Mouse (Mus musculus) embryo, embryonic 11.5 days (tissue): ENCODE measurements around the gene Cdk14.
"Not testable (repeated sequence)": the region's sequence is repeated elsewhere in the genome, so short reads cannot be mapped to it uniquely, and the experiment has no call there.

Experiments used
- DNase-seq: peaks from one replicate; pipeline ENCODE4 v3.0.0-alpha.2; 2012; ENCODE audit warnings: low read depth, low spot score

The Cdk14 gene

DNA sequence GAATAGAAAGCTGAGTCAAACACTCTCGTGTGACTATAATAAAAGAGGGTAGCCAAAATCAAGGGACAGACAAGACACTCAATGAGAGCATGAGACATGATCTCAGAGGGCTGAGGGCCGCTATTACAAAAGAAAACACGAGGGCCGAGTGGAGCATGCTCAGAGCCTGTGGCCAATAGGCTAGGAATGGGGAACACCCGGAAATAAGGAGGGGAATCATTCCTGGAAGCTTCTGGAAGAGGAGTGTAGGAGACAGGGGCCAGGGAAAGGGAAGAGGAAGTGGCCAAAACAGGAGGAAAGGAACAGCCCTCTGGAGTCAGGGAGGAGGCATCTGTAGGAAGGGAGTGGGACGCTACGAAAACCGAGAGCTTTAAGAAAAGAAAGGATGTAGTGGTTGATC lies 52.6 kb downstream of the Cdk14 start:
- no peak for DNase-seq

GRCm38 (mm10) chr5:5365285-5366076 lies 54.6 kb downstream of the Cdk14 start:
- DNase-seq: no peak

GRCm38 (mm10) chr5:5361684-5362083 lies 58.4 kb downstream of the Cdk14 start:
- no peak for DNase-seq

DNA sequence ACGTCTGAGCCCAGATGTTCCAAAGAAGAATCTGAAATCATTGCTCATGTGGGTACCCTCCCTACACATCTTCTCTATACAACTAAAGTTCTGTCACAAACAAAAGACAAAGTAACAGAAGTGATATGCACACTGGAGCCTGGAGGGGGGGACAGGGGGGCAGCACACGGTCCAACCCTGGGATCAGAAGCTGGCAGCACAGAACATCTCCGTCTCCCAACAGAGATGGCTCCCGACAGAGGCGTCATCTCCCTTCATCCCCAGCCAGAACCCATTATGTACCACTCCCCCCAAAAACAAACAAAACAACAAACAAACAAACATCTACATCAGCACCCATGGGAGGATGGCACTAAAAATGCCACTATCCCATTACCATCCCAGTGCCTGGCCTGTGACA lies 59.8 kb downstream of the Cdk14 start:
- DNase-seq: no peak

DNA sequence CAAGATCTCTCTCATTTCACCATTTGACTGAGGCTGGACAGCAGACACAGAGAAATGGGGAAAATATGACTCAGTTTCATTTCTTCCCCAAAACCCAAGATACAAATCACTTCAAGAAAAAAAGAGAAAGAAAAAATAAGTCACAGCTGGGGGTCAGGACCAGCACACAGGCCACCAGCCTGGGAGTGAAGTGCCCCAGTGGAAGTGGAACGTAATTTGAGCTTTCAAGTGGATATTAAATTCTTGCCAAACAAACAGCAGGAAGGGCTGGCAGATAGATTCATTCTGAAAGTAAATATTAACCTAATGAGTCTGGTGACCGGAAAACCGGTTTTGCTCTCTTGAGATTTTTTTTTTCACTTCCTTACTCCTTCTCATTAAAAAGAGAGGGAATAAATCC lies 60.2 kb downstream of the Cdk14 start:
- no peak for DNase-seq

- no peak for DNase-seq
Observed at GRCm38 (mm10) chr5:5359370-5359769, 60.7 kb downstream of the Cdk14 start.

DNA sequence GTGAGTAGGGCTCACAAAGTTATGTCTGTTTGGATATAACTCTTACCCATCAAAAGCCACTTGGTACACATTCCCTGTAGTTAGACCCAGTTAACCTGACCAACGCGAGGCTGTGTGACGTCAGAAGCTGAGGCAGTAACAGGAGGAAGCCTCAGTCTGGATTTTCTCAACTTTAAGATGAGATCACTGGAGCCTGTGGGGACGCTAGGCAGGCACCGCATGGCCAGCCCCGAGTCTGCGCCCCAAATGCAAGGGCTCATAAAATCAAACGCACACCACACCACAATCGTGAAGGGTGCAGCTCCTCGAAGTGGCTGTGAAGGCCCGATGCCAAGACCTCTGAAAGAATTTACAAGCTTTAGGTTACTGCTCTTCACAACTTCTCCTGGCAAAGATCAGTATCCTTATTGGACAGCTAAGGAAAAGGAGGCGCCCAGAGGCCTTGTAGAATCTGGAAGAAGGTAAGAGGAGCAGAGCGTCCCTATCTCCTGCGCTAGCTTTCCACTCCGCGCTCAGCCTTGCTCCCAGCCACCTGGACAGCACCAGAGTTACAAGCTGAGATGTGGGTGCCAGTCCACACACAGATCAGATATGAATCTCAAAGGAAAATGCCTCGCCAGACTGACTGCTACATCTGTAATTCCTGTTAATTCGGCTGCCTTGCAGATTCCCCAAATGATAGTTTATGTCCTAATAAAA lies 61.9 kb downstream of the Cdk14 start:
- DNase-seq: no peak

DNA sequence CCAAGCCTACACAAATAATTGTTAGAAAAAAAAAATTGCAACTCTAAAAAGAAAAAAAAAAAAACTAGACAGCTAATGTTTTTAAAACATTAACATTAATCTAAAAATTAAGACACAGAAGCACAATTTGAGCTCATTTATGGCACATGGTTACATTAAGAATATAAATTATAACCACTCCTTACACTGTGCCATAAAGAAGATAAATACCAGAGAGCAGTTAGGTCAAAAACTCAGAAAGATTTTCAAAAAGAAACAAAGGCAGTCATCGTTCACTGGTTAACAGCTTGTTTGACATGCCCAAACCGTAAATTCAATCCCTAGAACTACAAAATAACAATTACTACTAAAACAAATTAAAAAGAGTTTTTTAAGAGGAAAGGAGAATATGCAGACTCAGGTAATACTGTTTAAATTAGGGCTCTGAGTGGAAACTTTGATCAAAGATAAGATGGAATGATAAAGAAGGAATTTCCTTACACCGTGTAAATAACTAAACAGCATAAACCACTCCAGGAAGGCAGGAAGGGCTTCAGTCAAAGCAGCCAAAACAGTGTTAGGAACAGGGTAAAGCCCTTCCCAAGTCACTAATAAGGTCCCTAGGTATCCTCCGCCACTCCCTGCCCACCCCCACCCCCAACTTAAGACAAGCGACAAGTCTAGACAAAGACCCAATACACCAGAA lies 65.3 kb downstream of the Cdk14 start:
- no peak for DNase-seq

DNA sequence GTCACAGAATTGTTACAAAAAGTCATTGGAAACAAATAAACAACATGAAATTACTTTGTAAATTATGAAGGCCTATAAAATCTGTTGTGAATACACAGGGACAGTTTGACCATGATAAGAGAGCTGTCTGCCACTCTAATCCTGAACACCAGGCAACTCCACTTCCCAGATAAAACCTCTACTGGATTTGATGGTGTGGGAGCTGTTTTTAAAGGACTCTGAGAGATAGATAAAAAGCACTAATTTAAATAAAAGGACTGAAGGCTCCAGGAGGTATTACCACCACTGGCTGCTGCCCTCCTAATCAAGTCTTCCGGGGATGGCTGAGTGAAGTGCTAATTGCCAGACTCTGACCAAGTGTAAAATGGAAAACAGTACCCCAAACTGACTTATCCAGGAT lies 66.2 kb downstream of the Cdk14 start:
- DNase-seq: no peak

DNA sequence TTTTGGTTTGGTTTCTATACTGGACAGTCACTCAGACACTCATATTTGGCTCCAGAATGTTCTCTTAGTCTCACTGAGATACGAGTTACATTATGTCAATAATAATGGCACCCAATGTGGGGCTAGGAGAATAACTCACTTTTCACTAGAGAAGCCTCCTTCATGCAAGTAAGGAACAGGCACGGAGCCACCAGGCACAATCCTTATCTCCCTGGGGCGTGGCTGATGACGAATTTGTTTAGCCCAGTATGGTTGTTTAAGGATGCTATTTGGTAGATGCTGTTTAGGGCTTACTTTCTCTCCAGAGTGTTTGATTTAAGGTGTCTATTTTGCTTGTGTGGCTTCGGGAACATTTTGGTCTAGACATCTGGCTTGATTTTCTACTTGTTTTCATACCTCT lies 75.5 kb downstream of the Cdk14 start:
- no peak for DNase-seq

DNA sequence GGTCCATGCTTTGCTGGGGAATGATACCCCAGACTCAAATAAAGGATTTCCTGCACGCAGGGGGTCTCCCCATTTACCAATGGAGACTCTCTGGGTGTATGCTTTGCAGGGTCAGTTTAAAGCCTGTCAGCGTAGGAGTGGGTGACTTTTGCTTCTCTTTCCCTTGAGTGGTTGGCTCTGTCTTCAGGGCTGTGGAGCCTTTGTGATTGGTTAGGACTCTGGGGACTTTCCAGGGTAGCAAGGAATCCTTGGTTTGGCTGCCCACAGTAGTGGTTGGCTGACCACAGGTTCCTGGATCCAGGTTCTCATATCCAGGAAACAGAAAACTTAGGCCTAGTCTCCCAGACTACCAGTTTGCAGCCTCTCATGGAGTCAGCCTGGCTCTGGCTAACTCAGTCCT lies 76.4 kb downstream of the Cdk14 start:
- DNase-seq: no peak

- DNase-seq: no peak
Observed at GRCm38 (mm10) chr5:5343267-5343666, 76.8 kb downstream of the Cdk14 start.

GRCm38 (mm10) chr5:5342410-5343137 lies 77.5 kb downstream of the Cdk14 start:
- DNase-seq: peak; percentile 67

- no peak for DNase-seq
Observed at GRCm38 (mm10) chr5:5341611-5342010, 78.5 kb downstream of the Cdk14 start.

DNA sequence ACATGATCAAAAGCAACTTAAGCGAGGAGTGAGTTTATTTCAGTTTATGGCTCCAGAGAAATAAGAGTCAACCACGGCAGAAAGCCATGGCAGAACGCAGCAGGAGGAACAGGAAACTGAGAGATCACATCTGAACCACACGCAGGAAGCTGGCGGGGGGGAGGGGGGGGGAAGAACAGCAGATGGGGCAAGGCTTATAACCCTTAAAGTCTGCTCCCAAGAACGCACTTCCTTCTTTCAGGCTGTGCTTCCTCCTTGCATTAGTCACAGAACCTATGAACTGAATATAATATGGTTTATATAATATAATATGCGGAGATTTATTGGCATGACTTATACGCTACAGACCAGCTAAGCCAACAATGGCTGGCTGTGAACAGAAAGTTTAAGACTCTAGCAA lies 86.2 kb downstream of the Cdk14 start:
- no peak for DNase-seq

- DNase-seq: no peak
Observed at GRCm38 (mm10) chr5:5330926-5331460, 89.1 kb downstream of the Cdk14 start.

- DNase-seq: not testable (repeated sequence)
Observed at GRCm38 (mm10) chr5:5329018-5329417, 91.1 kb downstream of the Cdk14 start.

DNA sequence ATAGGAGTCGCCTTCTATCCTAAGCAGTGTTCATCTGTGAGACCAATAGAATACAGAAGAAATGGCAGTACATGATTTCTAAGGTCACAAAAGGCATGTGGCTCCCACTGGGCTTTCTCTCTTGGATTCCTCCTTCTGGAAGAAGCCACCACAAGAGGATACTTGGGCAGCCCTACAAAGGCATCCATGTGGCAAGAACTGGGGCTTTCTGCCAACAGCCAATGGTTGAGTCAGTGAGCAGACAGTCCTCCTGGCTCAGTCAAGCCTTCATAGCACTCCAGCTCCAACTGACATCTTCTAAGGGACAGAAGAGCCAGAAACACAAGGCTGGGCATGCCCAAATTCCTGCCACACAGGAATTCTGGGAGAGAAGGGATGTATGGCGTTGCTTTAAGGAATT lies 93.4 kb downstream of the Cdk14 start:
- no peak for DNase-seq

DNA sequence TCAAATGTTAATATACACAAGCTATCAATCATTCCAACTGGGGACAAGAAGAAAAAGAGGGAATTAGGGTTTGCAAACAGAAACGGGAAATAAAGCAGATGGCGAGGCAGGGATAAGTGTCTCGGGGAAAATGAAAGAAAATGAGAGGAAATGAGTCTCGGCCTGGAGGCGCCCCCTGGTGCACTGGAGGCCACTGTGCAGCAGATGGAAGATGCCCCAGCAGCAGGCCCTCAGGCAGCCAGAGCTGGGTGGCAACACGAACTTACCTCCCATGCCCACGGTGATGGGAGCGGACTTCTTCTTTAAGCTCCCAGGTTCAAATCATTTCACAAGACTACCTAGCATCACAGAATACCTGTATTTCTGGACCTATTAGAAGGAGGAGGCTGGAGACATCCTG lies 97.4 kb downstream of the Cdk14 start:
- no peak for DNase-seq

DNA sequence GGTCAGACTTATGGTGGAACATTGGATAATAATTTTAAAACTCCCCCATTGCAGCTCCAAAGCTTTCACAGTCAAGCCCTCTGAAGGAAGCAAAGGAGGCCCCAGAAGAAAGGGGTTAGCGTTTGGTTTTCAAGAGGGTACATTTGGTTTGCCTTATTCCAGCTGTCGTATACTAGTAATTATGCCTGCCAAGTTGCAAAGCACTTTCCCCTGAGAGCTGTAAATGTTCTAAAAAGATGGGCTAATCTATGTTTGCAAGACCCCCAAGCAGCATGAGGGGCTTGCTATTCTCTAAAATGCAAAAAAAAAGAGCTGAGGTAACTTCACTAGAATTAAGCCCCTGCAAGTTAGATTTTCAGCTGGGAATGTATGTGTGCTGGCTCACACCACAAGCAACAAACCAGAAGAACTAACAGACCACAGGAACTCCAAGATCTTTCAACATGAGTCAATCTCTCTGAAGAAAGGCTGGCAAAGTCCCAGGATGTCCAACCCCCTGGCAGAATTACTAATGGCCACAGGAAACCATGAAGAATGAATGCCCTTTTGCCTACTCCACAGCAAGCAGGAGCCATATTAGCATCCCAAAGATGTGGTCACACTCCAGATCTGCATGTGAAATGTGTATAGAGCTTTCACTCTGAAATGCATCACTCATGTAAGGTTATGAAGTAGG lies 99.5 kb downstream of the Cdk14 start:
- no peak for DNase-seq

GRCm38 (mm10) chr5:5319824-5320505 lies 100.1 kb downstream of the Cdk14 start:
- no peak for DNase-seq
